Mouse (Mus musculus) right cerebral cortex, postnatal 10 days (tissue): Measurements from ENCODE around the gene Rreb1.
A peak's percentile ranks its signal among the peaks of the same experiment; 100 is the strongest.

Experiments used
- DNase-seq, 2 experiments: peaks; one replicate each; pipeline ENCODE4 v3.0.0; 2021; ENCODE audit warnings: low spot score in 2 of 2

Rreb1 gene

GRCm38 (mm10) chr13:37853441-37853840 lies 75.2 kb downstream of the Rreb1 start:
- DNase-seq, result no peak

- peak in 1 of 2 experiments; percentile 32 for DNase-seq
Measured at GRCm38 (mm10) chr13:37854031-37854431, 75.8 kb downstream of the Rreb1 start.

- DNase-seq, result no peak
Measured at GRCm38 (mm10) chr13:37854455-37855220, 76.4 kb downstream of the Rreb1 start.

GRCm38 (mm10) chr13:37855221-37855757 lies 77.1 kb downstream of the Rreb1 start:
- no peak for DNase-seq

GRCm38 (mm10) chr13:37855765-37856164 lies 77.6 kb downstream of the Rreb1 start:
- DNase-seq, result no peak

GRCm38 (mm10) chr13:37856537-37856936 lies 78.3 kb downstream of the Rreb1 start:
- DNase-seq, result no peak

GRCm38 (mm10) chr13:37857284-37858065 lies 79.3 kb downstream of the Rreb1 start:
- peak; percentile 90 to 92 for DNase-seq

- no peak for DNase-seq
Measured at GRCm38 (mm10) chr13:37858066-37858501, 79.9 kb downstream of the Rreb1 start.

- DNase-seq, result no peak
Measured at GRCm38 (mm10) chr13:37858508-37858907, 80.3 kb downstream of the Rreb1 start.

- DNase-seq, result no peak
Measured at GRCm38 (mm10) chr13:37859782-37860181, 81.6 kb downstream of the Rreb1 start.

GRCm38 (mm10) chr13:37860204-37860603 lies 82.0 kb downstream of the Rreb1 start:
- no peak for DNase-seq

GRCm38 (mm10) chr13:37860789-37861188 lies 82.6 kb downstream of the Rreb1 start:
- no peak for DNase-seq

GRCm38 (mm10) chr13:37862492-37862891 lies 84.3 kb downstream of the Rreb1 start:
- DNase-seq, result peak; percentile 47 to 49

- DNase-seq, result no peak
Measured at GRCm38 (mm10) chr13:37863643-37864042, 85.4 kb downstream of the Rreb1 start.

GRCm38 (mm10) chr13:37864697-37865096 lies 86.5 kb downstream of the Rreb1 start:
- no peak for DNase-seq

- no peak for DNase-seq
Measured at GRCm38 (mm10) chr13:37866296-37866695, 88.1 kb downstream of the Rreb1 start.

GRCm38 (mm10) chr13:37866846-37867245 lies 88.6 kb downstream of the Rreb1 start:
- no peak for DNase-seq

GRCm38 (mm10) chr13:37870118-37870908 lies 92.1 kb downstream of the Rreb1 start:
- DNase-seq, result no peak

- DNase-seq, result no peak
Measured at GRCm38 (mm10) chr13:37872142-37872835, 94.1 kb downstream of the Rreb1 start.

- no peak for DNase-seq
Measured at GRCm38 (mm10) chr13:37873125-37873891, 95.1 kb downstream of the Rreb1 start.
